Mouse (Mus musculus) kidney, adult 8-10 months (tissue): ENCODE results near the gene Ankef1.

ENCODE experiments used
- DNase-seq, 2 experiments: peaks; one replicate each; pipeline ENCODE4 v3.0.0; 2022

The Ankef1 gene

DNA sequence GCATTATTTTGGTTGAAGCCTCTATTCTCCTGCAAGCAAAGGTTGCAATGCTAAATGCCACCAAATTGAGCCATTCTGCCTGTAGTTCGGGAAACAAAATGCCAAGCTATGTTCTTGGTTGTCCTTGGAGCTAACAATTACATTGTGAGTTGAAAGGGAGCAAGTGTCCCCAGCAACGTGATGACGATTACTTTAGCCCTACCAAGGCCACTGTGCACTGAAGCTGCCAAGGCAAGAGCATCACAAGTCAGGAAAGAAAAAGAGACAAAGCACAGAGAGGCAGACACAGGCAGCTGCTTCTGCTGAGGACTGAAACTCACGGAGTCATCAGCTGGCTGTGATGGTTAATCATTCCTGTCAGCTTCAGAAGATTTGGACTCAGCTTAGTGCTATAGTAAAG is 99.5 kb downstream of the Ankef1 start:
- DNase-seq, result no peak
